Mouse (Mus musculus) left cerebral cortex, adult 2 months (tissue): ENCODE data around the gene Cdhr2. TPM values are rescaled to one million over a fixed set of nuclear protein-coding genes. Genes with fewer than 3 reads are reported as not detected.

Source experiments
- DNase-seq, 2 experiments: peaks; one replicate each; pipeline ENCODE4 v3.0.0; 2021 to 2022; ENCODE audit warnings: low spot score in 2 of 2, mixed read lengths in 1 of 2; ENCODE audit errors: extremely low spot score in 1 of 2
- H3K27ac ChIP-seq: fragments of 200-600 bp; 2 replicates; pipeline ENCODE4 v1.8.1; 2022
- H3K4me3 ChIP-seq: fragments of 200-600 bp; 2 replicates; pipeline ENCODE4 v1.8.1; 2022
- CTCF ChIP-seq: fragments of 200-600 bp; IDR thresholded peaks from 2 replicates; pipeline ENCODE4 v1.8.1; 2022; ENCODE audit warnings: antibody characterized with exemption, mild to moderate bottlenecking, moderate library complexity
- intact Hi-C: fragments of 180-260 bp; cut with DNase I; formaldehyde crosslinking; loops from one replicate; pipeline ENCODE4 v1.15.1; 2025
- total RNA-seq, 2 experiments: library from RNA; stranded (reverse); gene quantifications; 2 replicates each; pipeline ENCODE4 v1.2.3; 2021

The Cdhr2 gene
- total RNA-seq, 2 experiments from 2014 or later = 0.16 to 0.45 TPM

- peak overlapping the region; percentile 100 for H3K4me3 ChIP-seq
- no peak for TF ChIP-seq CTCF
- peak overlapping the region; percentile 96 for H3K27ac ChIP-seq
- intact Hi-C loops = no loop called here
- no peak for DNase-seq
Measured at GRCm38 (mm10) chr13:54694348-54695060, 6.8 kb upstream of the Cdhr2 start.

DNA sequence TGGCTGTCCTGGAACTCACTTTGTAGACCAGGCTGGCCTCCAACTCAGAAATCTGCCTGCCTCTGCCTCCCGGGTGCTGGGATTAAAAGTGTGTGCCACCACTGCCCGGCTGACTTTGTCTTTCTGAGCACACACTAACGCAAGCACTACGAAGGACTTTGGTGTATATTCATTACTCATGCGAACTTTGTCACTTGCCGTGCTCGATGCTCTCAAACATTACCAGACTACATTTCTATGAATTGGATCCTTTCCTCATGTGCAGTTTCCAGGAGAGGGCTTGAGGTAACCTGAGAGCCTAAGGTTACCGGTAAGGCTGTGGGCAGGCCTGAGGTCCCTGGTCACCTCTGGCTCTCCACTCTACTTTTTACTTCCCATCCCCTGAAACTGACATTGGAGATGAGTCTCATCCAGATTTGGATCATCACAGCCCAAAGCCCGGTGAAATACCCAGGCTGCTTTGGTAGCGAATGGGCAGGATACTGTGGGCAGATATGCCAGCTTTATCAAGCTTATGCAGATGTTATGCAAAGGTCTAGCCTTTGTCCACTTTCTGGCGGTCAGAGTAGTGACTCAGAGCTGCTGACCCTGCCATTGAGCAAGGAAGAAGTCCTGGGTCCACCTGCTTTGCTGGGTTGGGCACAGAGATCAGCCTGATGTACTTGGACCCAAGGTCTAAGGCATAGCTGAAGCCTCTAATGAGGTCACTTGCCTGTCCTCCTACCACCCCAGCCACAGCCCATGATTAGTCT lies 5.6 kb upstream of the Cdhr2 start:
- H3K27ac ChIP-seq = no peak overlapping the region
- no peak overlapping the region for H3K4me3 ChIP-seq
- DNase-seq = no peak
- no peak for TF ChIP-seq CTCF
- intact Hi-C loops = no loop called here

- H3K4me3 ChIP-seq = no peak overlapping the region
- TF ChIP-seq CTCF = no peak
- H3K27ac ChIP-seq = no peak overlapping the region
- intact Hi-C loops = no loop called here
- DNase-seq = no peak
Measured at GRCm38 (mm10) chr13:54702507-54702906, 1.2 kb downstream of the Cdhr2 start.

GRCm38 (mm10) chr13:54704890-54705289 lies 3.6 kb downstream of the Cdhr2 start:
- Histone ChIP-seq H3K4me3 (no peak overlapping the region), H3K27ac (no peak overlapping the region)
- TF ChIP-seq CTCF = no peak
- DNase-seq = no peak
- intact Hi-C loops = no loop called here

DNA sequence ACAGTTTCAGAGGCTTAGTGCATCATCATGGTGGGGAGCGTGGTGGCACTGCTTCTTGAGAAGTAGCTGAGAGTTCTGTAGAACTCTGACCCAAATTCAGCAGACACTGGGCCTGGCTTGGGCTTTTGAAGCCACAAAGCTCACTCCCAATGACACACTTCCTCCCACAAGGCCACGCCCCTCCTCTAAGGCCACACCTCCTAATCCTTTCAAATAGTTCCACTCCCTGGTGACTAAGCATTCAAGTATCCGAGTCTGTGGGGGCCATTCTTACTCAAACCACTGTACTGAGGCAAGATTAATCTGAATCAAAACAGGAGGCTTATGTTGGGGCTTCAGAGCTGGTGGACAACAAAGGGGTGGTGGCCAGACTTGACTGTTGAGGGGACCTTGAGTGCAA lies 9.6 kb downstream of the Cdhr2 start:
- Histone ChIP-seq H3K27ac (no peak overlapping the region), H3K4me3 (no peak overlapping the region)
- DNase-seq = no peak
- intact Hi-C loops = no loop called here
- no peak for TF ChIP-seq CTCF

- intact Hi-C loops = no loop called here
- Histone ChIP-seq H3K4me3 (no peak overlapping the region), H3K27ac (no peak overlapping the region)
- no peak for DNase-seq
- TF ChIP-seq CTCF = peak; percentile 49
Measured at GRCm38 (mm10) chr13:54714393-54714792, 13.1 kb downstream of the Cdhr2 start.

DNA sequence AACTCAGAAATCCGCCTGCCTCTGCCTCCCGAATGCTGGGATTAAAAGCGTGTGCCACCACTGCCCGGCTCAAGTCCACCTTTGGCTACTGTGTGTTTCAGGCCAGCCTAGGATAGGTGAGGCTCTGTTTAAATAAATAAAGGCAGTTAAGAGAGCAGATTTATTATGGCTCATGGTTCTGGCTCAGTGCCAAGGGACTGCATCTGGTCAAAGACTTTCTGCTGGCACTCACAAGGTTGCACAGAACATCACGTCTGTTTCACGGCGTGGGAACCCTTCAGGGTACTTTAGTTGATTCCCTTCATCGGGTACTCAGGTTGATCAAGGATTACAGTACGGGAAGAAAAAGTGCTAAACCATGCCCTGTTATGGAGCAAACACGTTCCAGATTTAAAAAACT lies 13.7 kb downstream of the Cdhr2 start:
- H3K4me3 ChIP-seq = no peak overlapping the region
- H3K27ac ChIP-seq = no peak overlapping the region
- no peak for TF ChIP-seq CTCF
- intact Hi-C loops = loop anchor here (5.0 kb wide), 1 partner anchor 357 kb away; no protein-coding TSS in a partner anchor
- DNase-seq = no peak

DNA sequence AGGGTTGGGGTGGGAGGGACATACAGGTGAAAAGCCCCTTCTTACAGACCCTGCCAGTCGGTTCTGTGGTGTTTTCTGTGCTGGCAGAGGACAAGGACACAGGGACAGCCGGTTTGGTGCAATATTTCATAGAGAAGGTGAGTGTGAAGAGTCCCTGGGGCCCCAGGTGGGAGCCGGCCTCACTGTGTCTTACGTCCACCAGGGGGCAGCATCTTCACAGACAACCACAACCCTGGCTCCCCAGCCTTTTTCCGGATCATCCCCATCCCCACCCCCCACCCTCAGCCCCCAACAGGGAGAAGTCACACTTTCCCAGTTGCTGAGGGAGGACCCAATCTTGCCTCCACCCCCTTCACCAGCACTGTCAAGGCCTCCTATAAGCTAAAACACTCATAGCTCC lies 15.7 kb downstream of the Cdhr2 start:
- intact Hi-C loops = loop anchor here (2.0 to 5.0 kb wide), 4 partner anchors 42 to 462 kb away; no protein-coding TSS in a partner anchor
- no peak overlapping the region for H3K27ac ChIP-seq
- peak; percentile 88 for TF ChIP-seq CTCF
- H3K4me3 ChIP-seq = no peak overlapping the region
- peak; percentile 67 to 72 for DNase-seq

DNA sequence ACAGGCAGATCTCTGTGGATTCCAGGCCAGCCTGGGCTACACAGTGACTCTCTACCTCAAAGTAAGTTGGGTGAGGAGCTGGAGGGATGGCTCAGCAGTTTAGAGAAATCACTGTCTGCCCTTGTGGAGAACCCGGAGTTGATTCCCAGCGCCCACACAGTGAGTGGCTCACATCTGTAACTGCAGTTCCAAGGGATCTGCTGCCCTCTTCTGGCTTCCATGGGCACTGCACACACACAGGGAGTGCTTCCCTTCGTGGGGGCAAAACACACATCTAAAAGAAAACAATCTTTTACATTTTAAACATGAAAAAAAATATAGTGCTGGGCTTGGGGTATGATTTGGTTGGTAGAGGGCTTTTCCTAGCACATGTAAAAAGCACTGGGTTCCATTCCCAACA lies 21.9 kb downstream of the Cdhr2 start:
- Histone ChIP-seq H3K27ac (no peak overlapping the region), H3K4me3 (no peak overlapping the region)
- peak; percentile 16 for TF ChIP-seq CTCF
- no peak for DNase-seq
- intact Hi-C loops = no loop called here

DNA sequence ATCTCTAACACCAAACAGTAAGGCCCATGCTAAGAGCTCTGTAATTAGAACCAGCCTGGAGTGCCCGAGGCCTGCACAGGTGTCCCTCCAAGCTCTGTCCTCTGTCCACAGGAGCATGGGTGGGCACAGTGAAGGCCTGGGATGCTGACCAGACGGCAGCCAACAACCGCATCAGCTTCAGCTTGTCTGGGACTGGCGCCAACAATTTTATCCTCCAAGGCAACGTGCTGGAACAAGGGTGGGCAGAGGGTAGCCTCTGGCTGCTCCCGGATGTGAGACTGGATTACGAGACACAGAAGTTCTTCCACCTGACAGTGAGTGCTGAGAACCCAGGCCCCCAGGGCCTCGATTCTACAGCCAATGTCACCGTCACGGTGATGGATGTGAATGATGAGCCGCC lies 24.9 kb downstream of the Cdhr2 start:
- Histone ChIP-seq H3K27ac (no peak overlapping the region), H3K4me3 (no peak overlapping the region)
- no peak for TF ChIP-seq CTCF
- intact Hi-C loops = no loop called here
- DNase-seq = no peak

GRCm38 (mm10) chr13:54736931-54737330 lies 35.7 kb downstream of the Cdhr2 start:
- no peak overlapping the region for H3K4me3 ChIP-seq
- no peak for TF ChIP-seq CTCF
- H3K27ac ChIP-seq = peak overlapping the region; percentile 32
- intact Hi-C loops = no loop called here
- no peak for DNase-seq

GRCm38 (mm10) chr13:54737488-54738212 lies 36.4 kb downstream of the Cdhr2 start:
- intact Hi-C loops = no loop called here

More at GRCm38 (mm10) chr13:54737488-54738212, 36.4 kb downstream of the Cdhr2 start:
- peak overlapping the region; percentile 32 for H3K27ac ChIP-seq
- no peak for DNase-seq
- TF ChIP-seq CTCF = no peak
- no peak overlapping the region for H3K4me3 ChIP-seq
